Mouse (Mus musculus) thymus, postnatal 25 days (tissue): Measurements from ENCODE around the gene Pbld2.

Source experiments
- DNase-seq: peaks from one replicate; pipeline ENCODE4 v3.0.0; 2022

Gene Pbld2

GRCm38 (mm10) chr10:63064516-63064915 lies 40.4 kb downstream of the Pbld2 start:
- DNase-seq: no peak

DNA sequence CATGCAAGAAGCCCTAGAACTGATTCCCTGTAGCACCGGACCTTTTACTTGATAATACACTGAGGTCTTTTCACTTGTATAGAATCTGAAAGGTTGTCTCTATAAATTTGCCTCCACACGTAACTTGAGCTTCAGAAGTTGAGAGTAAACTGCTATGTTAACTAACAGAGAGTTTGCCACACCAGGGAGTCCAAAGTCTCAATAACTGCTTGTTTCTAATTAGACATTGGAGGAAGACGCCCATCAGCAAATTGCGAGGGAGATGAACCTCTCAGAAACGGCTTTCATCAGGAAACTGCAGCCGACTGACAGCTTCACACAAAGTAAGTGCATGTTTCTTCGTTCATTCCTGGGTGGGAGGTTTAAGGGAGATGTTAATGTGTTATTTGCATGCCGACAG lies 41.4 kb downstream of the Pbld2 start:
- no peak for DNase-seq

- peak; percentile 81 for DNase-seq
These were observed 41.9 kb downstream of the Pbld2 start for GRCm38 (mm10) chr10:63065988-63066387.

- no peak for DNase-seq
These were observed 62.2 kb downstream of the Pbld2 start for GRCm38 (mm10) chr10:63086304-63086703.

- DNase-seq: peak; percentile 11
These were observed 65.1 kb downstream of the Pbld2 start for GRCm38 (mm10) chr10:63089103-63089757.

DNA sequence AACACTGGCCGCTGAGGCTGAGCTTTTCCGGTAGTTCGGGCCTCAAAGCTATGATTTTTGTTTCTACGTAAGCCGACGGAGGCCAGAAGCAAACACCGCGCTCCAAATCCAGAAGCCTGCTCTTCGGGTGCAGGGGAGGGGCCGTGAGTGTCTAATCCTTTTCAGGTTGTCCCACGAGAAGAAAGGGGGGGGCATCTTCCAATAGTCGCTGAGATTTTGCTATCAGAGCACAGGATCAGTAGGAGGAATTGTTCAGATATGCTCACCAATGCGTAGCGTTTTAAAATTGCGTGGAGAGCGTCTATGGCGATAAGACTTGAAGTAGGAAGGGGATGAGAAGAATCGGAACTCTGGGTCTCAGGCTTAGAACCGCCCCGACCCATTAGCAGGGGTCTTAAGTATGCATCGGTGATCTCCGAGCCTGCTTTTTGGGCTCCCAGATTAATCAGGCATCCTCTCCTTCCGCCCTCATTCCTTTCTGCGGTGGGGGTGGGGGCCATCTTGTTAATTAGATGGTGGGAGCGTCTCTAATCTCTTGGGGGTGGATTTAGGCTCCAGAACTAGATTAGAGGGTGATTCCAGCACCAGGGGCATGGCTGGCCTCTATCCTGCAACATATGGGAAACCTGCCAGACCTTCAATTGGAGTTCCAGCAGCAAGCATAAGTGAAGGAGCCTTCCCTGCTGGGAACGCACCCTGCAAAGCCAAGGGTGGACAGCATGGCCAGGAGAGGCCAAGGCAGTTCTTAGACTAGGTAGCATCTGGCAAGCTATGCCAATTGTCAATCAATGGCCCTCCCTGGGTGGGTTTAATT lies 65.8 kb downstream of the Pbld2 start:
- DNase-seq: no peak

- DNase-seq: no peak
These were observed 67.8 kb downstream of the Pbld2 start for GRCm38 (mm10) chr10:63091915-63092314.

DNA sequence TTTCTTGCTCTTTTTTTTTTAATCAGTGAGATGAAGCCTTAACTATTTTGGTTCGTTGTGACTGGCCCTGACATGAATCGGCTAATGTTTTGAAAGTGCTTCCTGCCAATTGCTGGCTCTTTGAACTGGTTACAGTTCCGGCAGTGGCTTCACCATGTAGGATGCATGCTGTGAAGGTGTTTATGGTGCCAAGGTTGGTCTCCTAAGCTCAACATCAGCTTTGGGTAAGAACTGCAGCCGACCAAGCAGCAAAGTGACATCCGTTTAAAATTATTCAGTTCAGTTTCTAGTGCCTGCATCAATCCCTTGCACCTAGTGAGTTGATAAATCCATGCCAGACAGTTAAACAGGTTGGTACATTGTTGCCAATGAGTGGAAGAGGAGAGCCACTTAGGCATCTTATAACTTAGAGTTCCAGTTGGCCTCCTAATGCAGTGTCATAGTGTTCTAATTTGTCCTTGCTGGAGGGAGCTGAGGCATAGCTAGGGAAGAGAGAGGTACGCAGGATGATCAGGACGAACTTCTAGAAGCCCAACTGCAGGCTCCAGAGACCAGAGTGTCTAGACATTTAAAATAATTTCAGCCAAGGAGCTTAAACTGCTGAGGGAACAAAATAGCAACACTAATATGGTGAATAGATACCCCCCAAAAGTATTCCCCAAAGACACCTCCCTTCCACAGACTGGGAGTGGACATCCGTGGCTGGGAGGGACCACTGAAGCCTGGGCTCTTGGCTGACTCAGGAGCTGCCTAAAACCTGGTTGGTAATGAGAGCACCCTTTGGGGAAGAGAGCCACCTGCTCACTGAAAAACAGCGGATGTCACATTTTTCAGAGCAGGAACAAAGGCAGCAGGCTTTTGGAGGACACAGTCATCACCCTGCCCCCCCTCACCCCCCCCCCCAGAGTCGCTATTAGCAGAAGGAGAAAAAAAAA lies 68.8 kb downstream of the Pbld2 start:
- peak; percentile 15 for DNase-seq

GRCm38 (mm10) chr10:63096757-63097156 lies 72.6 kb downstream of the Pbld2 start:
- DNase-seq: no peak

- DNase-seq: no peak
These were observed 74.1 kb downstream of the Pbld2 start for GRCm38 (mm10) chr10:63098191-63098590.

DNA sequence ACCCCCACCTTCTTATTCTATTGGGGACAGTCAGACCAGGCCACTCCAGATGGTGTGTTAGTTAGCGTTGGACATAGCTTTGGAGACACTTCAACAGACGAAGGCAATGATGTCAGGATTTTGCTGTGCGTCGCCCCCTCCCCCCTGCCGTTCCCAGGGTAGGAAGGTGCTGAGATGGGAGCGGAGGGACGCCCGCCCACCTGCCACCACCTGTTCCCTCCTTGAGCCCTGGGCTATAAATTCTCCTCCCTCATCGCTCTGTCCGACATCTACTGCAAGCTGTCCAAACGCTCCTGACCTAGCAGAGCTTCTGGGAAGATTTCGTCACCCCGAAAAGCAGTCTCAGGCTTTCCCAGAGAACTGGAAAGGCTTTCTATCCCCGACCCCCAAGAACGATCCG lies 75.4 kb downstream of the Pbld2 start, which contains the start of gene Atoh7:
TSS of gene Atoh7 (plus strand) at position 131 of the 400 bp plus-strand sequence.
- no peak for DNase-seq

DNA sequence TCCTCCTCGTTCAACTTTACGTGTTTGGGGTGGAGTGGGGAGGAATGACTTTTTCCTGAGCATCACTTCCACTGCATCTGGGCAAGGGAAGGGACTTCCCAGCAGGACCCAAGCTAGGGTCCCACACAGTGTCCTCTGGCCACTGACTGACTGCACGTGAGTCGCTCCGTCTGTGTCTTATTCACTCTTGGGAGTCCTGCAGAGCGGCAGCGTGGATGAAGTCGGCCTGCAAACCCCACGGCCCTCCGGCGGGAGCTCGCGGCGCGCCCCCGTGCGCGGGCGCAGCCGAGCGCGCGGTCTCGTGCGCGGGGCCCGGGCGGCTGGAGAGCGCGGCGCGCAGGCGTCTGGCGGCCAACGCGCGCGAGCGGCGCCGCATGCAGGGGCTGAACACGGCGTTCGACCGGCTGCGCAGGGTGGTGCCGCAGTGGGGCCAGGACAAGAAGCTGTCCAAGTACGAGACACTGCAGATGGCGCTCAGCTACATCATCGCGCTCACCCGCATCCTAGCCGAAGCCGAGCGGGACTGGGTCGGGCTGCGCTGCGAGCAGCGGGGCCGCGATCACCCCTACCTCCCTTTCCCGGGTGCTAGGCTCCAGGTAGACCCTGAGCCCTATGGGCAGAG lies 75.9 kb downstream of the Pbld2 start:
- peak; percentile 24 for DNase-seq

- no peak for DNase-seq
These were observed 76.5 kb downstream of the Pbld2 start for GRCm38 (mm10) chr10:63100657-63101056.
